Mouse (Mus musculus): ENCODE data around the gene Rapgef6.

Gene Rapgef6

GRCm38 (mm10) chr11:54695951-54696350 lies 173.3 kb downstream of the Rapgef6 start:
- peak; percentile 17 to 67 for DNase-seq

- peak; percentile 8 to 32 for DNase-seq
Observed at GRCm38 (mm10) chr11:54697611-54698010, 175.0 kb downstream of the Rapgef6 start.

- DNase-seq, result no peak
Observed at GRCm38 (mm10) chr11:54698636-54699035, 176.0 kb downstream of the Rapgef6 start.

GRCm38 (mm10) chr11:54699972-54700371 lies 177.3 kb downstream of the Rapgef6 start:
- no peak for DNase-seq

- DNase-seq, result no peak
Observed at GRCm38 (mm10) chr11:54701848-54702247, 179.2 kb downstream of the Rapgef6 start.

GRCm38 (mm10) chr11:54703306-54703705 lies 180.7 kb downstream of the Rapgef6 start:
- DNase-seq, result peak; percentile 71 to 90

GRCm38 (mm10) chr11:54708153-54708552 lies 185.5 kb downstream of the Rapgef6 start:
- DNase-seq, result no peak

- DNase-seq, result no peak
Observed at GRCm38 (mm10) chr11:54709645-54710044, 187.0 kb downstream of the Rapgef6 start.

GRCm38 (mm10) chr11:54710512-54711293 lies 188.1 kb downstream of the Rapgef6 start:
- DNase-seq, result no peak

GRCm38 (mm10) chr11:54712849-54713248 lies 190.2 kb downstream of the Rapgef6 start:
- DNase-seq, result no peak

- no peak for DNase-seq
Observed at GRCm38 (mm10) chr11:54717893-54718292, 195.2 kb downstream of the Rapgef6 start.

- no peak for DNase-seq
Observed at GRCm38 (mm10) chr11:54718601-54719000, 196.0 kb downstream of the Rapgef6 start.

- DNase-seq, result no peak
Observed at GRCm38 (mm10) chr11:54722057-54722456, 199.4 kb downstream of the Rapgef6 start.

GRCm38 (mm10) chr11:54724353-54725034 lies 201.8 kb downstream of the Rapgef6 start:
- DNase-seq, result peak; percentile 25 to 39

GRCm38 (mm10) chr11:54726571-54727062 lies 204.0 kb downstream of the Rapgef6 start:
- DNase-seq, result no peak

GRCm38 (mm10) chr11:54727327-54727901 lies 204.8 kb downstream of the Rapgef6 start:
- peak; percentile 29 to 47 for DNase-seq

GRCm38 (mm10) chr11:54728371-54728770 lies 205.7 kb downstream of the Rapgef6 start:
- no peak for DNase-seq

- no peak for DNase-seq
Observed at GRCm38 (mm10) chr11:54729311-54729710, 206.7 kb downstream of the Rapgef6 start.

GRCm38 (mm10) chr11:54730931-54731330 lies 208.3 kb downstream of the Rapgef6 start:
- no peak for DNase-seq

- DNase-seq, result no peak
Observed at GRCm38 (mm10) chr11:54731367-54731766, 208.7 kb downstream of the Rapgef6 start.

- DNase-seq, result peak; percentile 13 to 21
Observed at GRCm38 (mm10) chr11:54733546-54733945, 210.9 kb downstream of the Rapgef6 start.

GRCm38 (mm10) chr11:54735114-54735513 lies 212.5 kb downstream of the Rapgef6 start:
- DNase-seq, result no peak

- DNase-seq, result no peak
Observed at GRCm38 (mm10) chr11:54736903-54737302, 214.3 kb downstream of the Rapgef6 start.

Measured in kidney, postnatal 36 days (tissue).